Mouse (Mus musculus) myocyte (in vitro differentiated cells): ENCODE data around the gene Hoxd9. TPM values are rescaled to one million over a fixed set of nuclear protein-coding genes. Genes with fewer than 3 reads are reported as not detected.

ENCODE experiments used
- H3K27me3 ChIP-seq: one replicate; pipeline ENCODE4 v1.6.1; 2011; ENCODE audit not compliant: control insufficient read depth, insufficient read depth, insufficient read length
- H3K36me3 ChIP-seq: one replicate; pipeline ENCODE4 v1.6.1; 2011; ENCODE audit not compliant: control insufficient read depth, insufficient read depth
- H3K4me2 ChIP-seq: one replicate; pipeline ENCODE4 v1.6.1; 2011; ENCODE audit warnings: low read depth, control low read depth
- H3K4me3 ChIP-seq: one replicate; pipeline ENCODE4 v1.5.1; 2011; ENCODE audit warnings: mild to moderate bottlenecking, control low read depth, moderate library complexity
- H3K79me2 ChIP-seq: one replicate; pipeline ENCODE4 v1.6.1; 2011; ENCODE audit not compliant: control insufficient read depth, insufficient read depth
- H3ac ChIP-seq: one replicate; pipeline ENCODE4 v1.6.1; 2011; ENCODE audit not compliant: control insufficient read depth, insufficient read length
- CEBPB ChIP-seq: IDR thresholded peaks from 2 replicates; pipeline ENCODE4 v1.6.1; 2011; ENCODE audit warnings: mild to moderate bottlenecking, moderate library complexity; ENCODE audit not compliant: poor library complexity, insufficient read depth, severe bottlenecking
- E2F4 ChIP-seq: IDR thresholded peaks from one replicate; pipeline ENCODE4 v1.6.1; 2011; ENCODE audit warnings: mild to moderate bottlenecking, control low read depth, moderate library complexity; ENCODE audit not compliant: insufficient read depth
- MAX ChIP-seq: IDR thresholded peaks from one replicate; pipeline ENCODE4 v1.6.1; 2011; ENCODE audit warnings: low read depth, mild to moderate bottlenecking, control low read depth
- MYOD1 ChIP-seq, 3 experiments: IDR thresholded peaks; one replicate each; pipeline ENCODE4 v1.6.1; 2011; ENCODE audit warnings: control low read depth in 2 of 3, low read depth in 2 of 3, mild to moderate bottlenecking in 2 of 3, moderate library complexity in 1 of 3; ENCODE audit not compliant: insufficient read length in 2 of 3, control insufficient read depth in 1 of 3
- MYOG ChIP-seq, 3 experiments: IDR thresholded peaks; one replicate each; pipeline ENCODE4 v1.6.1; 2011; ENCODE audit warnings: control low read depth in 2 of 3, low read depth in 2 of 3, mild to moderate bottlenecking in 2 of 3; ENCODE audit not compliant: insufficient read length in 2 of 3, control insufficient read depth in 1 of 3, insufficient read depth in 1 of 3
- POLR2A ChIP-seq: IDR thresholded peaks from one replicate; pipeline ENCODE4 v1.6.1; 2011; ENCODE audit warnings: low read depth, mild to moderate bottlenecking, control low read depth, moderate library complexity; ENCODE audit not compliant: insufficient read length
- POLR2AphosphoS2 ChIP-seq: IDR thresholded peaks from one replicate; pipeline ENCODE4 v1.6.1; 2011; ENCODE audit warnings: low read depth, control low read depth; ENCODE audit not compliant: insufficient read length
- REST ChIP-seq: IDR thresholded peaks from one replicate; pipeline ENCODE4 v1.6.1; 2011; ENCODE audit warnings: mild to moderate bottlenecking, control low read depth, moderate library complexity; ENCODE audit not compliant: insufficient read depth, insufficient read length
- SRF ChIP-seq: IDR thresholded peaks from one replicate; pipeline ENCODE4 v1.6.1; 2011; ENCODE audit warnings: low read depth; ENCODE audit not compliant: control insufficient read depth, insufficient read length
- TCF12 ChIP-seq: IDR thresholded peaks from one replicate; pipeline ENCODE4 v1.6.1; 2011; ENCODE audit warnings: mild to moderate bottlenecking, control low read depth; ENCODE audit not compliant: poor library complexity, insufficient read depth, severe bottlenecking
- TCF3 ChIP-seq: IDR thresholded peaks from one replicate; pipeline ENCODE4 v1.6.1; 2011; ENCODE audit warnings: low read depth, control low read depth; ENCODE audit not compliant: insufficient read length
- USF1 ChIP-seq: IDR thresholded peaks from one replicate; pipeline ENCODE4 v1.6.1; 2011; ENCODE audit warnings: low read depth, mild to moderate bottlenecking, control low read depth, moderate library complexity
- polyA plus RNA-seq: library from polyadenylated mRNA; unstranded; fragments of >200 nt; fragmentation: generic; extraction: Trizol; gene quantifications from one replicate; pipeline ENCODE4 v1.2.1, GENCODE M21; 2012; ENCODE audit warnings: missing spikeins

The Hoxd9 gene
- polyA plus RNA-seq, 1 experiment, result not detected

GRCm38 (mm10) chr2:74683471-74683951 lies 14.0 kb upstream of the Hoxd9 start:
- Histone ChIP-seq H3K4me2 (no peak overlapping the region), H3K27me3 (peaks cover 50% of the 10 kb centered on the region)

DNA sequence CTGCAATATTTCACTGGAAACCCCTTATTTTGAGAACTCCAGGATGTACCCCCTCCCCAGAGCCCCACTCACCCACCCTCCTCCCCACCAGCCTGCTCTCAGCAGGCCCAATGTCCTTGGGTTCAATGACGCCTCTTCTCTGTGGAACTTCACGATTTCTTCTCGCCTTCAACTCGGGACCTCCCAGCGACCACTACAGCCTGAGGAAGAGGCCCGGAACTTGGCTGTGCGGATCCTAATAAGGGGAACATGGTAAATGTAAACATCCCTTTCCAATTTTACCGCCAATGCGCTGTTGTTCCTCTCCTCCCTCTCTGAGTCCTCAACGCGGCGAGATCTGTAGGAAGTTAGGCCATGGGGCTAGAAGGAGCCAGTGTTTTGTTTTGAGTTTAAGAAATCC lies 13.4 kb upstream of the Hoxd9 start:
- no peak for TF ChIP-seq CEBPB
- no peak for TF ChIP-seq SRF
- TF ChIP-seq MYOG (IDR thresholded peaks at IDR 0.05; ENCODE audit: control insufficient read depth in 1 of 3, insufficient read depth in 1 of 3, insufficient read length in 2 of 3, low read depth in 2 of 3), result no peak
- no peak for TF ChIP-seq TCF12
- TF ChIP-seq MAX, result no peak
- no peak for TF ChIP-seq TCF3
- TF ChIP-seq MYOD1 (IDR thresholded peaks at IDR 0.05; ENCODE audit: control insufficient read depth in 1 of 3, insufficient read length in 2 of 3, low read depth in 2 of 3), result no peak
- TF ChIP-seq POLR2A, result no peak
- TF ChIP-seq POLR2AphosphoS2, result no peak
- no peak for TF ChIP-seq E2F4
- no peaks in the 10 kb centered on the region for H3K36me3 ChIP-seq
- H3K4me2 ChIP-seq, result no peak overlapping the region
- H3K27me3 ChIP-seq, result peaks cover 50% of the 10 kb centered on the region
- no peak overlapping the region for H3K4me3 ChIP-seq
- no peaks in the 10 kb centered on the region for H3K79me2 ChIP-seq
- no peak overlapping the region for H3ac ChIP-seq

More at GRCm38 (mm10) chr2:74683471-74683951, 14.0 kb upstream of the Hoxd9 start:
- H3K36me3 ChIP-seq, result no peaks in the 10 kb centered on the region
- TF ChIP-seq MYOG (IDR thresholded peaks at IDR 0.05; ENCODE audit: control insufficient read depth in 1 of 3, insufficient read depth in 1 of 3, insufficient read length in 2 of 3, low read depth in 2 of 3) (no peak), POLR2A (no peak), SRF (no peak), MYOD1 (IDR thresholded peaks at IDR 0.05; ENCODE audit: control insufficient read depth in 1 of 3, insufficient read length in 2 of 3, low read depth in 2 of 3) (no peak), TCF12 (no peak), CEBPB (no peak)
- no peak overlapping the region for H3K4me3 ChIP-seq
- H3ac ChIP-seq, result no peak overlapping the region
- no peaks in the 10 kb centered on the region for H3K79me2 ChIP-seq

DNA sequence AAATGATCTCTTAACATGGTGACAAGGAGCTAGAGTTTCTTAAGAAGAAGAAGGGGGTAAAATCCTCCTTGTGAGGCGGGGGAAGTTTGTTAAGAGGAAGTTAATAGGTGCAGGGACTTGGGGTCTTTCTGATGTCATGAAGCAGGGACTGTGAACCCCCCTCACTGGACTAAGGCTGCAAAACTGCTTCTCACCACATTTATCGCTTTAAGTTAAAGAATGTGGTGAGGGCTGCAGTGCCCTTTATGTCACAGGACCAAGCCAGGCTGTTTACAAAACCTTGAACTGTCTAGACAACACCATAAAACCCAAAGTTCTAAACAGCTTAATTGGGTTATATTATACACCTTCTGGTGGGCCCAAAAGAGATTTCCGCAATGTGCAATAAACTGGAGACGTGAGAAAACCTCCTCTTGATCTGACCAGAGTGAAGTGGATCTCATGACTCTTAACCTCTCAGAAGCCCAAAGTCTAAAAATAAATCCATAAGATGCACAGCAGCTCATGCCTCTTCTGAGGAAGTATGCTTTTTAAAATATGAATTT lies 12.4 kb upstream of the Hoxd9 start:
- Histone ChIP-seq H3K4me2 (no peak overlapping the region), H3K27me3 (peaks cover 50% of the 10 kb centered on the region), H3ac (no peak overlapping the region), H3K4me3 (no peak overlapping the region), H3K36me3 (no peaks in the 10 kb centered on the region), H3K79me2 (no peaks in the 10 kb centered on the region)
- TF ChIP-seq USF1 (no peak), TCF12 (no peak), REST (no peak), TCF3 (no peak), POLR2AphosphoS2 (no peak), POLR2A (no peak), CEBPB (no peak), MYOG (IDR thresholded peaks at IDR 0.05; ENCODE audit: control insufficient read depth in 1 of 3, insufficient read depth in 1 of 3, insufficient read length in 2 of 3, low read depth in 2 of 3) (no peak), MAX (no peak), SRF (no peak)

DNA sequence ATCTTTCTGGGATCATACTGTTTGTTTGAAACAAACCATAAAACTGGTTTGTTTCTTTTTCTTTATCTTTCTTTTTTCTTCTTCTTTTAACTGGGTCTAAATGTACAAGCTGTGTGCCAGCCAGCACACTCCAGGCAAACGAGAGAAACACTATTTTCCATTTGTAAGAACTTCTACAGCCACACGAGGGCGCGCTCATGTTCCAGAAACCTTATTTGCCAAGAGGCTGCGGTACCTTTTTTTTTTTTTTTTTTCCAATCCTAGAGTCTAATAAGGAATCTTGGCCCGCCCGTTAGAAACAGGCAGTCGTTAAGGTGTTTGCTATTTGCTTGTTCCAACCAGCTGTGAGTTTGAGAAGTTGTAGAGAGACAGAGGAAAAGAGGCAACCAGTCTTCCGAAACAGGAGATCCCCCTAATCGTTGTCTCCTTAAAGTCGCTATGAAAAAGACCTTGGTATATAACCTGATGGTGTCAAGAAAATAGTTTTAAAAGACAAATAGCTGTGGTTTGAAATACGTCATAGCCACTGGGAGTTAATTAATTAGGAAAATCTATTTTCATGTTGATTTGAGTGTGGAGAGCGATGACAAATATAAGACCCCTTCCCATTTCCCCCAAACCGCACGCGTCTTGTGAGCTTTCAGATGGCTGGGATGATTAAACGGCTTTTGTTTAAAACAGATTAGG lies 11.1 kb upstream of the Hoxd9 start:
- TF ChIP-seq POLR2A, result no peak
- no peak for TF ChIP-seq USF1
- no peak overlapping the region for H3K4me3 ChIP-seq
- H3K4me2 ChIP-seq, result no peak overlapping the region
- no peak overlapping the region for H3ac ChIP-seq
- H3K27me3 ChIP-seq, result peaks cover 46% of the 10 kb centered on the region
- no peaks in the 10 kb centered on the region for H3K79me2 ChIP-seq
- H3K36me3 ChIP-seq, result no peaks in the 10 kb centered on the region

DNA sequence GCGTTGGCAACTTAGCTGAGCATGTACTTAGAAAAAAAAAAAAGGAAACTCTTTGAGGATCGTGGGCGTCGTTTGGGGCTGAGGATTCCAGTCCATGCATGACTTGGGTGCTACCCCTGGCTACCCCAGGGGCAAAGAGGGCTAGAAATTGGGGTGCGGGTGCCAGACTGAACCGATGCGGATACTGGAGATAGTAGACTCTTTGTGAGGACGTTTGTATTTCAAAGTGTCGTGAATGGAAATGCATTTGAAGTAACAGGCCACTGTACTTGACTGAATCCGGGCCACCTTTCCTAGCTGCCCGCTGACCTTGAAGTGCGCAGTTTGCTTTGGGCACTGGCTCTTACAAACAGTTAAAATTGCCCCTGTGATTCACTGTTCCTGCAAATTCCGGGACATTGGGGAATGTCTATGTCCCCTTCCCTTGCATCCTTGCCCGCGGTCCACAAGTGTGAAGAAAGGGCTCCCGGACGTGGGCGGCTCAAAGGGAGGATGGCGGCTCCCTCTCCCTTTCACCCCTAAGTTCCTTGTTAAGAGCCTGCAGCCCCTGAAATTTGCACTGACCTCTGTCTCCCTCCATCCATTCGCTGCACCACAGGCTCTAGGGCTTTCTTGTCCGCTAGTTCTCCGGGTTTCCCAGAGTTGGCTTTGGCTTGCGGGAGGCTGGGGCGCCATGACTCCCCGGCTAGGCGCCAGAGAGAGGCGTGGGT lies 10.4 kb upstream of the Hoxd9 start:
- peaks cover 46% of the 10 kb centered on the region for H3K27me3 ChIP-seq
- H3K4me2 ChIP-seq, result no peak overlapping the region
- no peaks in the 10 kb centered on the region for H3K36me3 ChIP-seq
- H3K79me2 ChIP-seq, result no peaks in the 10 kb centered on the region
- no peak overlapping the region for H3ac ChIP-seq
- H3K4me3 ChIP-seq, result no peak overlapping the region
- TF ChIP-seq CEBPB (no peak), TCF12 (no peak), TCF3 (no peak), E2F4 (no peak), MYOG (IDR thresholded peaks at IDR 0.05; ENCODE audit: control insufficient read depth in 1 of 3, insufficient read depth in 1 of 3, insufficient read length in 2 of 3, low read depth in 2 of 3) (no peak), MAX (no peak), USF1 (no peak), SRF (no peak), REST (no peak), MYOD1 (IDR thresholded peaks at IDR 0.05; ENCODE audit: control insufficient read depth in 1 of 3, insufficient read length in 2 of 3, low read depth in 2 of 3) (no peak), POLR2AphosphoS2 (no peak), POLR2A (no peak)
